Mouse (Mus musculus) forebrain, embryonic 11.5 days (tissue): ENCODE measurements around the gene Trnau1ap. TPM values are rescaled to one million over a fixed set of nuclear protein-coding genes. Genes with fewer than 3 reads are reported as not detected.
"Not testable (repeated sequence)": the region's sequence is repeated elsewhere in the genome, so short reads cannot be mapped to it uniquely, and the experiment has no call there.

Experiments used
- ATAC-seq: fragments of 200-750 bp; cut with Nextera tagmentation; replicated peaks from 2 replicates; pipeline ENCODE4 v1.8.0; 2017; ENCODE audit warnings: moderate TSS enrichment; ENCODE audit not compliant: low FRiP score
- DNase-seq: peaks from one replicate; pipeline ENCODE4 v3.0.0-alpha.2; 2017; ENCODE audit warnings: low spot score
- H3K27ac ChIP-seq: fragments of 300-500 bp; sonication (generic); 2 replicates; pipeline ENCODE4 v1.5.1; 2014; ENCODE audit warnings: low read depth, low read length
- H3K27me3 ChIP-seq: fragments of 300-500 bp; sonication (generic); 2 replicates; pipeline ENCODE4 v1.6.1; 2014; ENCODE audit warnings: mild to moderate bottlenecking, low read length, mixed read lengths; ENCODE audit not compliant: control insufficient read depth, insufficient read depth
- H3K36me3 ChIP-seq: fragments of 300-500 bp; sonication (generic); 2 replicates; pipeline ENCODE4 v1.6.1; 2014; ENCODE audit warnings: mild to moderate bottlenecking, low read length, moderate library complexity, mixed read lengths; ENCODE audit not compliant: control insufficient read depth, insufficient read depth
- H3K4me1 ChIP-seq: fragments of 300-500 bp; sonication (generic); replicated peaks from 2 replicates; pipeline ENCODE4 v1.6.1; 2014; ENCODE audit warnings: low read length, mixed read lengths; ENCODE audit not compliant: control insufficient read depth, insufficient read depth
- H3K4me2 ChIP-seq: fragments of 300-500 bp; sonication (generic); 2 replicates; pipeline ENCODE4 v1.6.1; 2014; ENCODE audit warnings: low read depth, mild to moderate bottlenecking, low read length, moderate library complexity, mixed read lengths; ENCODE audit not compliant: severe bottlenecking
- H3K4me3 ChIP-seq: fragments of 300-500 bp; sonication (generic); 2 replicates; pipeline ENCODE4 v1.5.1; 2014; ENCODE audit warnings: low read depth, low read length
- H3K9ac ChIP-seq: fragments of 300-500 bp; sonication (generic); 2 replicates; pipeline ENCODE4 v1.6.1; 2014; ENCODE audit warnings: low read length
- H3K9me3 ChIP-seq: fragments of 300-500 bp; sonication (generic); 2 replicates; pipeline ENCODE4 v1.6.1; 2016; ENCODE audit warnings: low read length, mixed read lengths; ENCODE audit not compliant: control insufficient read depth
- WGBS: fragments of 180-500 bp; shearing (Covaris S2); extraction: QIAGEN DNeasy Blood & Tissue Kit; methylation state at CpG from one replicate; pipeline ENCODE4 v1.1.7; 2014; 5-methylcytosine and 5-hydroxymethylcytosine counted together
- polyA plus RNA-seq: library from polyadenylated mRNA; unstranded; fragments of >200 nt; fragmentation: Nextera tagmentation; extraction: Ambion mirVana; gene quantifications from 2 replicates; pipeline ENCODE4 v1.2.1, GENCODE M21; 2014

Trnau1ap gene
- polyA plus RNA-seq, 1 experiment from 2014 or later = 88.9 TPM

DNA sequence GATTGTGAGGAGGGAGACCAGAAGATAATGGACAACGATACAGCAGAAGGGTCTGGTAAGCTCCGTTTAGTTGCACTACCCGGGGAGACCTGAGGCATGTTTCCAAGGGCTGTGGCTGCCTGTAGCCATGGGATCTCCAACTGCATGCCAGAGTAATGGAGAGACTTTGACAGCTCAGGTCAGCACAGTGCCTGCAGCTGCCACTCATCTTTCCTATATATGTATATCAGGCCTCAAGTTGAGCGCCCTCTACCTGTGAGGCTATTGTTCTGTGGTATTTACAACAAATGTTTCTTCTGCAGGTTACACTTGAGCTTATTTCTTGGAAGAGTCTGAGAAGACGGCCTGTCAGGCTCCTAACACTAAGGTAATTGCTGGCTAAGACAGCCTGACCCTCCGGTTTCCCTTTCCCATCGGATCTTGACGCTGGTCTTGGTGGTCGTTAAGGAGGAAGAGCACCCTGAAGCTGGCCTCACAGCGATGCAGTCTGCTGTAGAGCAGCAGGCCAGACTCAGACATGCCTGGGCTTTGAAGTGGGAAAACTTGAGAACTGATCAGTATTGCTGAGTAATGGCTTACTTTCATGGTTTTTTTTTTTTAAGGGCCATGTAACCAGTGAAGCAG is 19.4 kb downstream of the Trnau1ap start:
- peaks cover 11% of the 10 kb centered on the region; the same call in 1 of the 2 replicates for H3K36me3 ChIP-seq
- no peaks in the 10 kb centered on the region for H3K9me3 ChIP-seq
- peak overlapping the region; percentile 87 for H3K9ac ChIP-seq
- no peaks in the 10 kb centered on the region; the same call in 1 of the 2 replicates for H3K4me1 ChIP-seq
- DNase-seq = no peak
- peak overlapping the region; percentile 74 for H3K27ac ChIP-seq
- 32% methylated on average over 10 of the region's 10 CpGs for WGBS
- peak overlapping the region; percentile 73 for H3K4me3 ChIP-seq
- peak overlapping the region; percentile 72 for H3K4me2 ChIP-seq
- H3K27me3 ChIP-seq = no peaks in the 10 kb centered on the region
- ATAC-seq = 0 out of 2 replicates have a peak, but pooled peaks have one; percentile 50

DNA sequence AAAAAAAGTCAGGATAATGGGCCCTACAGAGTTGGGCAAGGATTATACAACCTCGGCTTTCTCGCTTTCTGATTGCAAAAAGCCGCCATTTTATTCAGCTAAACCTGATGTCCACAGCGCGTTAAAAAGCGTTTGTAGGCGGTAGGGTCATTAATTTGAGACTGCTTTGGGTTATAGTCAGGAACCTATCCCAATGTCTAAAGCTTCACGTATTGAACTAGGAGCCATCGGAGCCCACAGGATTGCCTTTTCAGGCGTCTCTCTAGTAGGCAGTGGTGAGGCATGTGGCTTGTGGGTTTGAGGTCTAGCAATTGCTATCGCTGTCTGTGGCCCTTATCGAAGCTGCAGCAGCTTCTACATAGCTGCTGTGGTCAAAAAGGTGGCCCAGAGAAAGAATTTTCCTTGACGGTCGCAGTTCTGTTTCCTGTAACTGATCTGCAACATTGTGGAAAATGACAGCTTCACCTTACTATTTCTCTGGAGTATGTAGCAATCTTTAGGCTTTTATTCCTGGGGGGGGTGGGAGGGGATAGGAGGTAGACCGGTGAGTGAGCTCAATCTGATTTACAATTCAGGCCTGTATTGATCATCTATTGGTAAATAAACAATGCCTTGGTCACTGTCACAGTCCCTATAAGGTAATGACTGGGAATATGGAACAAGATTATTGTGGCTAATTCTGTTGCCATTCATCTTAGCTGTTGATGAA is 20.0 kb downstream of the Trnau1ap start:
- Histone ChIP-seq H3K36me3 (peaks cover 11% of the 10 kb centered on the region; the same call in 1 of the 2 replicates), H3K4me2 (peak overlapping the region; percentile 72), H3K9ac (peak overlapping the region; percentile 87), H3K9me3 (no peaks in the 10 kb centered on the region), H3K4me1 (no peaks in the 10 kb centered on the region; the same call in 1 of the 2 replicates), H3K27me3 (no peaks in the 10 kb centered on the region), H3K27ac (peak overlapping the region; percentile 74), H3K4me3 (peak overlapping the region; percentile 73)
- ATAC-seq (no peak), DNase-seq (no peak)
- WGBS = under 1% methylated on average over 15 of the region's 15 CpGs

DNA sequence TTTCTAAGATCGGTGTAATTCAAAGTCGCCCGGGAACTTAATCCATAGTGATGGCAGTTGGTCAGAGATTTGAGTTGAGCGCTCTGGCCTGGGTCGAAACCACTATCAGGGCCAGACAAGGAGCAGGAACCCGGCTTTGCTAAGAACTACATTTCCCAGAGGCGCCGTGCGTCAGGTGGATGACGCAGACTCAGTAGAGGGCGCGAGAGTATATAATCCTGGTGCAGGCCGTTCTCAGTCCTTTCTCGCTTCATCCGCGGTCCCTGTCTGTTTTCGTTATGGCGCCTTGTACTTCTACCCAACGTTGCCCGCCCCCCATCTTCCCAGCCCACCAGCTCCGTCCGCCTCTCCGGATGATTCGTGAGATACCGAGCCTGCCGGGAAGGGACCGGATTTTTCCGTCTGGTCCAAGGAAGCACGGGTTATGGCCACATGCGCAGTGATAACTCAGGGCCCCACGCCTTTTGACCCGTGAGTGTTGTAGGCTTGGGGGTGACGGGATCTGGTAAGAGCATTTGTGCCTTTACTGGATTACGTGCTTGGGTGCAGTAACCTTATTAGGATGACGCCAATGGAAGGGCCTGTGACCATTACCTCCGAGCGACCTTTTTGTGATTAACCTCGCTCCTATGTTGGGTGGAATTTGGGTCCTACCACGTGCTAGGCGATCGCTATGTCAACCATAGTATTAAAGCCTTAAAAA is 20.8 kb downstream of the Trnau1ap start:
- no peaks in the 10 kb centered on the region for H3K27me3 ChIP-seq
- peak; percentile 90 for DNase-seq
- no peaks in the 10 kb centered on the region; the same call in 1 of the 2 replicates for H3K4me1 ChIP-seq
- peak overlapping the region; percentile 87 for H3K9ac ChIP-seq
- peaks cover 11% of the 10 kb centered on the region; the same call in 1 of the 2 replicates for H3K36me3 ChIP-seq
- WGBS = 1% methylated on average over 41 of the region's 41 CpGs
- ATAC-seq = peak; percentile 92
- H3K4me3 ChIP-seq = peak overlapping the region; percentile 73
- no peaks in the 10 kb centered on the region for H3K9me3 ChIP-seq
- H3K4me2 ChIP-seq = peak overlapping the region; percentile 72
- peak overlapping the region; percentile 74; the same call in 1 of the 2 replicates for H3K27ac ChIP-seq

DNA sequence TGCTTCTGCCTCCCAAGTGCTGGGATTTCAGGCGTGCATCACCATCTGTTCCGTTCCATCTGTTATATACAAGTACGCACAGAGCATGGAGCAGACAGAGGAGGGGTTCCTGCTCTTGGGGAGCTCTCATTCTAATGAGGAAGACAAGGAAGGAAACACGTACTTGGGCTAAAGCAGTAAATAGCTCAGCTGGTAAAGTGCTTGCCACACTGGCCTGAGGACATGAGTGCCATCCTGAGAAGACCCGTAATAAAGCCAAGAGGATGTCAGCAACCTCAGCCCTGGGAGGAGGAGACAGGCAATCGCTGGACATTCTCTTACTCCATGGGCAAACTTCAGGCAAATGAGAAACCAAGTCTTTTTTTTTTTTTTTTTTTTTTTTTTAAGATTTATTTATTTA is 23.3 kb downstream of the Trnau1ap start:
- Histone ChIP-seq H3K4me2 (no peak overlapping the region), H3K4me1 (peaks cover 3% of the 10 kb centered on the region; the same call in 1 of the 2 replicates)

DNA sequence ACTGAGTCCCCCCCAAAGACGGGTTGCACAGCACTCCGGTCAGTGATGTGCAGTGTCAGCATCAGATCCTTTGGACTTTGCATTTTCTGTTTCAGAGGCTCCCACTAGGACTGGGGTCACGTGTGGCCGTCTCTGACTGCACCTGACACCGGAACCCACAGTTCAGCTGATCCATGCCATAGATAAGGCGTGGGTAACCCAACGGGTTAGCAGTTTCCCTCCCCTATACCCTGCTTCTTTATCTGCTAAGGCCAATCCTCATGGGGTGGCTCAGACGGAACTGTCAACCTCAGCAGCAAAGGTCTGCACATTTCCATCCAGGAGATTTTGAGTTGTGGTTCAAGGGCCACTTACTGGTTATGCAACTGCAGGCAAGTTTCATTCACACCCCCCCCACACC is 24.1 kb downstream of the Trnau1ap start:
- H3K9me3 ChIP-seq = no peaks in the 10 kb centered on the region
- H3K9ac ChIP-seq = no peak overlapping the region
- H3K4me2 ChIP-seq = no peak overlapping the region
- DNase-seq (no peak), ATAC-seq (no peak)
- no peak overlapping the region for H3K4me3 ChIP-seq
- WGBS = 90% methylated on average over 8 of the region's 8 CpGs
- no peaks in the 10 kb centered on the region for H3K27me3 ChIP-seq
- H3K27ac ChIP-seq = no peak overlapping the region
- H3K36me3 ChIP-seq = peaks cover 6% of the 10 kb centered on the region; the same call in 1 of the 2 replicates
- peaks cover 3% of the 10 kb centered on the region; the same call in 1 of the 2 replicates for H3K4me1 ChIP-seq

More for the DNA sequence above, 23.3 kb downstream of the Trnau1ap start:
- no peaks in the 10 kb centered on the region for H3K9me3 ChIP-seq
- DNase-seq = no peak
- no peak for ATAC-seq
- H3K27ac ChIP-seq = no peak overlapping the region
- peaks cover 8% of the 10 kb centered on the region; the same call in 1 of the 2 replicates for H3K36me3 ChIP-seq
- H3K27me3 ChIP-seq = no peaks in the 10 kb centered on the region
- H3K4me3 ChIP-seq = no peak overlapping the region
- no peak overlapping the region for H3K9ac ChIP-seq
- 84% methylated on average over 6 of the region's 6 CpGs for WGBS

DNA sequence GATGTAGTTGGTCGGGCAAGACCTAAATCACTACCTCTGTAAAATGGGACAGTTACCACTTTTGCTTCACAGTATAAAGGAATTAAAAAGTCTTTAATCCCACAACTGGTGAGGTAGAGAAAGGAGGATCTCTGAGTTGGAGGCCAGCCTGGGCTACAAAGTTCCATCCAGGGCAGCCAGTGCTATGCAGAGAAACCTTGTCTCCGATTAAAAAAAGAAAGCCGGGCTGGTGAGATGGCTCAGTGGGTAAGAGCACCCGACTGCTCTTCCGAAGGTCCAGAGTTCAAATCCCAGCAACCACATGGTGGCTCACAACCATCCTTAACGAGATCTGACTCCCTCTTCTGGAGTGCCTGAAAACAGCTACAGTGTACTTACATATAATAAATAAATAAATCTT is 25.9 kb downstream of the Trnau1ap start:
- not testable (repeated sequence) for H3K27me3 ChIP-seq, H3K9ac ChIP-seq, H3K27ac ChIP-seq, H3K4me1 ChIP-seq, H3K9me3 ChIP-seq, ATAC-seq, DNase-seq, H3K36me3 ChIP-seq
- WGBS = 43% methylated on average over 6 of the region's 6 CpGs
- Histone ChIP-seq H3K4me2 (peak overlapping the region; percentile 70; the same call in 1 of the 2 replicates), H3K4me3 (peak overlapping the region; percentile 40; the same call in 1 of the 2 replicates)

- peaks cover 3% of the 10 kb centered on the region; the same call in 1 of the 2 replicates for H3K4me1 ChIP-seq
- peak within 1 kb of the TSS; percentile 40 for H3K4me3 ChIP-seq
- H3K36me3 ChIP-seq = no peaks in the 10 kb centered on the region
- H3K4me2 ChIP-seq = peak within 1 kb of the TSS; percentile 70
- no peaks in the 10 kb centered on the region for H3K27me3 ChIP-seq
- no peak within 1 kb of the TSS for H3K27ac ChIP-seq
- no peaks in the 10 kb centered on the region for H3K9me3 ChIP-seq
- ATAC-seq (peak; percentile 24), DNase-seq (peak; percentile 81)
- peak within 1 kb of the TSS; percentile 59 for H3K9ac ChIP-seq
- WGBS = 2% methylated on average over 30 of the region's 31 CpGs
These were observed 26.3 kb downstream of the Trnau1ap start, which contains the start of gene Rab42 for GRCm38 (mm10) chr4:132302939-132303479. TSS of gene Rab42 (minus strand) at chr4:132303385.
